Mouse (Mus musculus) erythroblast, embryonic 14.5 days (primary cell): ENCODE measurements around the gene Dtx2.

ENCODE experiments used
- GATA1 ChIP-seq: IDR thresholded peaks from 2 replicates; pipeline ENCODE4 v1.6.1; 2012; ENCODE audit warnings: low read length, inconsistent platforms, mixed read lengths
- TAL1 ChIP-seq: IDR thresholded peaks from 3 replicates; pipeline ENCODE4 v1.6.1; 2012; ENCODE audit warnings: low read length, inconsistent platforms, mixed read lengths

- TF ChIP-seq TAL1 (no peak), GATA1 (no peak)
These were observed 22.7 kb downstream of the Dtx2 start for GRCm38 (mm10) chr5:136017262-136017661.
